Mouse (Mus musculus) heart, postnatal 0 days (tissue): ENCODE measurements around the gene Tor2a. TPM values are rescaled to one million over a fixed set of nuclear protein-coding genes. Genes with fewer than 3 reads are reported as not detected.

ENCODE experiments used
- ATAC-seq: fragments of 200-750 bp; cut with Nextera tagmentation; 2 replicates; pipeline ENCODE4 v1.8.0; 2017; ENCODE audit warnings: low read depth, moderate number of reproducible peaks, moderate library complexity; ENCODE audit not compliant: insufficient read depth
- DNase-seq: peaks from one replicate; pipeline ENCODE4 v3.0.0-alpha.2; 2016; ENCODE audit warnings: low spot score
- H3K27ac ChIP-seq: fragments of 300-500 bp; sonication (generic); 2 replicates; pipeline ENCODE4 v1.5.1; 2014; ENCODE audit warnings: low read depth, mild to moderate bottlenecking
- H3K27me3 ChIP-seq: fragments of 300-500 bp; sonication (generic); 2 replicates; pipeline ENCODE4 v1.6.1; 2014; ENCODE audit warnings: low read length, mixed read lengths; ENCODE audit not compliant: control insufficient read depth, insufficient read depth
- H3K36me3 ChIP-seq: fragments of 300-500 bp; sonication (generic); replicated peaks from 2 replicates; pipeline ENCODE4 v1.6.1; 2014; ENCODE audit warnings: low read length, mixed read lengths; ENCODE audit not compliant: control insufficient read depth, insufficient read depth
- H3K4me1 ChIP-seq: fragments of 300-500 bp; sonication (generic); 2 replicates; pipeline ENCODE4 v1.6.1; 2014; ENCODE audit warnings: antibody characterized with exemption; ENCODE audit not compliant: control insufficient read depth, insufficient read depth
- H3K4me2 ChIP-seq: fragments of 300-500 bp; sonication (generic); 2 replicates; pipeline ENCODE4 v1.6.1; 2014; ENCODE audit warnings: low read depth, mild to moderate bottlenecking, low read length, moderate library complexity
- H3K4me3 ChIP-seq: fragments of 300-500 bp; sonication (generic); 2 replicates; pipeline ENCODE4 v1.5.1; 2014; ENCODE audit warnings: low read depth, low read length
- H3K9ac ChIP-seq: fragments of 300-500 bp; sonication (generic); replicated peaks from 2 replicates; pipeline ENCODE4 v1.6.1; 2014; ENCODE audit warnings: low read depth, low read length, mixed read lengths
- H3K9me3 ChIP-seq: fragments of 300-500 bp; sonication (generic); replicated peaks from 2 replicates; pipeline ENCODE4 v1.6.1; 2016; ENCODE audit warnings: low read length; ENCODE audit not compliant: control insufficient read depth
- CTCF ChIP-seq: IDR thresholded peaks from 2 replicates; pipeline ENCODE4 v1.5.1; 2016; ENCODE audit warnings: antibody characterized with exemption, control low read depth, low read depth
- EP300 ChIP-seq: IDR thresholded peaks from 2 replicates; pipeline ENCODE4 v1.6.1; 2016; ENCODE audit warnings: antibody characterized with exemption, low read depth
- WGBS: fragments of 180-500 bp; shearing (Covaris S2); extraction: QIAGEN DNeasy Blood & Tissue Kit; methylation state at CpG from one replicate; pipeline ENCODE4 v1.1.7; 2014; 5-methylcytosine and 5-hydroxymethylcytosine counted together
- polyA plus RNA-seq: library from polyadenylated mRNA; unstranded; fragments of >200 nt; fragmentation: Nextera tagmentation; extraction: Ambion mirVana; gene quantifications from 2 replicates; pipeline ENCODE4 v1.2.1, GENCODE M21; 2015
- total RNA-seq: library from RNA; depleted of rRNA; stranded (reverse); fragments of >200 nt; gene quantifications from 2 replicates; pipeline ENCODE4 v1.2.3, GENCODE M21; 2014; ENCODE audit warnings: low replicate concordance

The Tor2a gene
- total and polyA plus RNA-seq, 2 experiments from 2014 or later: 27.5 to 34.6 TPM

- H3K9me3 ChIP-seq: no peaks in the 10 kb centered on the region
- ATAC-seq (no peak), DNase-seq (no peak)
- 0 out of 2 replicates have a peak, but pooled peaks cover 7% of the 10 kb centered on the region for H3K4me1 ChIP-seq
- 43% methylated on average over 9 of the region's 9 CpGs for WGBS
- H3K27ac ChIP-seq: no peak overlapping the region
- H3K9ac ChIP-seq: no peak overlapping the region
- no peak overlapping the region for H3K4me2 ChIP-seq
- no peak overlapping the region for H3K4me3 ChIP-seq
- H3K27me3 ChIP-seq: no peaks in the 10 kb centered on the region
- no peaks in the 10 kb centered on the region for H3K36me3 ChIP-seq
- TF ChIP-seq EP300: no peak
- TF ChIP-seq CTCF: no peak
These were observed 38.3 kb upstream of the Tor2a start for GRCm38 (mm10) chr2:32718761-32719160.

- ATAC-seq (no peak), DNase-seq (no peak)
- H3K4me1 ChIP-seq: 0 out of 2 replicates have a peak, but pooled peaks cover 5% of the 10 kb centered on the region
- WGBS: 93% methylated on average over 3 of the region's 3 CpGs
- no peak overlapping the region for H3K27ac ChIP-seq
- H3K4me2 ChIP-seq: no peak overlapping the region
- H3K27me3 ChIP-seq: no peaks in the 10 kb centered on the region
- no peak overlapping the region for H3K4me3 ChIP-seq
- H3K36me3 ChIP-seq: no peaks in the 10 kb centered on the region
- H3K9ac ChIP-seq: no peak overlapping the region
- no peaks in the 10 kb centered on the region for H3K9me3 ChIP-seq
- TF ChIP-seq CTCF (no peak), EP300 (no peak)
These were observed 37.0 kb upstream of the Tor2a start for GRCm38 (mm10) chr2:32720053-32720452.

GRCm38 (mm10) chr2:32720681-32721229, 36.3 kb upstream of the Tor2a start, which contains the start of gene Sh2d3c:
Gene Sh2d3c (plus strand): TSS chr2:32721055.
- peak within 1 kb of the TSS; percentile 46; the same call in 1 of the 2 replicates for H3K4me2 ChIP-seq
- H3K9me3 ChIP-seq: no peaks in the 10 kb centered on the region
- H3K4me1 ChIP-seq: no peaks in the 10 kb centered on the region
- no peaks in the 10 kb centered on the region for H3K27me3 ChIP-seq
- no peaks in the 10 kb centered on the region for H3K36me3 ChIP-seq
- TF ChIP-seq EP300 (no peak), CTCF (no peak)
- ATAC-seq (no peak), DNase-seq (no peak)
- 24% methylated on average over 8 of the region's 8 CpGs for WGBS
- H3K4me3 ChIP-seq: peak within 1 kb of the TSS; percentile 19; the same call in 1 of the 2 replicates
- H3K9ac ChIP-seq: no peak within 1 kb of the TSS
- peak within 1 kb of the TSS; percentile 56 for H3K27ac ChIP-seq

- Histone ChIP-seq H3K9me3 (no peaks in the 10 kb centered on the region), H3K27ac (peak overlapping the region; percentile 56; the same call in 1 of the 2 replicates), H3K4me2 (peak overlapping the region; percentile 46; the same call in 1 of the 2 replicates), H3K36me3 (no peaks in the 10 kb centered on the region), H3K4me3 (peak overlapping the region; percentile 6; the same call in 1 of the 2 replicates), H3K4me1 (no peaks in the 10 kb centered on the region), H3K27me3 (no peaks in the 10 kb centered on the region), H3K9ac (no peak overlapping the region)
- 54% methylated on average over 6 of the region's 6 CpGs for WGBS
- DNase-seq: no peak
- TF ChIP-seq CTCF: no peak
- ATAC-seq: no peak
These were observed 35.0 kb upstream of the Tor2a start for GRCm38 (mm10) chr2:32722046-32722445.

- ATAC-seq (no peak), DNase-seq (no peak)
- 58% methylated on average over 3 of the region's 3 CpGs for WGBS
- H3K4me3 ChIP-seq: no peak overlapping the region
- no peak overlapping the region for H3K9ac ChIP-seq
- no peaks in the 10 kb centered on the region for H3K4me1 ChIP-seq
- TF ChIP-seq EP300 (no peak), CTCF (no peak)
- no peaks in the 10 kb centered on the region for H3K27me3 ChIP-seq
- H3K36me3 ChIP-seq: no peaks in the 10 kb centered on the region
- H3K27ac ChIP-seq: 0 out of 2 replicates have a peak overlapping the region, but pooled peaks have one; percentile 56
- H3K9me3 ChIP-seq: no peaks in the 10 kb centered on the region
- H3K4me2 ChIP-seq: no peak overlapping the region; the same call in 1 of the 2 replicates
These were observed 34.5 kb upstream of the Tor2a start for GRCm38 (mm10) chr2:32722581-32722980.

GRCm38 (mm10) chr2:32724149-32724548, 32.9 kb upstream of the Tor2a start:
- Histone ChIP-seq H3K9ac (no peak overlapping the region), H3K36me3 (no peaks in the 10 kb centered on the region), H3K27me3 (no peaks in the 10 kb centered on the region), H3K9me3 (no peaks in the 10 kb centered on the region), H3K4me3 (no peak overlapping the region), H3K4me1 (no peaks in the 10 kb centered on the region), H3K27ac (no peak overlapping the region), H3K4me2 (no peak overlapping the region)
- no peak for DNase-seq
- no peak for ATAC-seq
- 70% methylated on average over 4 of the region's 4 CpGs for WGBS
- no peak for TF ChIP-seq CTCF
- no peak for TF ChIP-seq EP300
